Mouse (Mus musculus) urinary bladder, adult 18-20 months (tissue): ENCODE measurements around the gene Gm3159.
A peak's percentile ranks its signal among the peaks of the same experiment; 100 is the strongest.
"Not testable (repeated sequence)": the region's sequence is repeated elsewhere in the genome, so short reads cannot be mapped to it uniquely, and the experiment has no call there.

ENCODE experiments used
- DNase-seq, 2 experiments: peaks; one replicate each; pipeline ENCODE4 v3.0.0; 2022; ENCODE audit warnings: low spot score in 2 of 2, mixed read lengths in 2 of 2

The Gm3159 gene

GRCm38 (mm10) chr14:4397226-4397625 is at the start of gene Gm3159:
Gene Gm3159, plus strand, starts transcription at chr14:4397526.
- DNase-seq, result not testable (repeated sequence)

DNA sequence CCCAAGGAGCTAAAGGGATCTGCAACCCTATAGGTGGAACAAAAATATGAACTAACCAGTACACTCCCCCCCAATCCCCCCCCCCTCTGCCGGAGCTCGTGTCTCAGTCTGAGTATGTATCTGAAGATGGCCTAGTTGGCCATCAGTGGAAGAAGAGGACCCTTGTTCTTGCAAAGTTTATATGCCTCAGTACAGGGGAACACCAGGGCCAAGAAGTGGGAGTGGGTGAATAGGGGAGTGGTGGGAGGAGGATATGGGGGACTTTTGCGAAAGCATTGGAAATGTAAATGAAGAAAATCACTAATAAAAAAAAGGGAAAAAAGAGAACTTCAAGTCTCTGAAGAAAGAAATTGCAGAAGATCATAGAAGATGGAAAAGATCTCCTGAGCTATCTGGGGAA is 28.3 kb upstream of the Gm3159 start:
- DNase-seq, result not testable (repeated sequence)

GRCm38 (mm10) chr14:4369691-4370090 is 27.6 kb upstream of the Gm3159 start:
- not testable (repeated sequence) for DNase-seq

DNA sequence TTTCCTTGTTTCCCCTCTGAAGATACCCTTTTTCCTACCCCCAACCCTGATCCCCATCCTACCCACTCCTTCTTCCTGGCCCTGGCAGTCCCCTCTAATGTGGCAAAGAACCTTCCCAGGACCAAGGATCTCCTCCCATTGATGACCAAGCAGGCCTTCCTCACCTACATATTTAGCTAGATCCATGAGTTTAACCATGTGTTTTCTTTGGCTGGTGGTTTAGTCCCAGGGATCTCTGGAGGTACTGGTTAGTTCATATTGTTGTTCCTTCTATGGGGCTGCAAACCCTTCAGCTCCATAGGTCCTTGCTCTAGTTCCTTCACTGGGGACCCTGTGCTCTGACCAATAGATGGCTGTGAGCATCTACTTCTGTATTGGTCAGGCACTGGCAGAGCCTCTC is 19.5 kb upstream of the Gm3159 start:
- DNase-seq, result not testable (repeated sequence)

GRCm38 (mm10) chr14:4385606-4386005 is 11.7 kb upstream of the Gm3159 start:
- not testable (repeated sequence) for DNase-seq

GRCm38 (mm10) chr14:4392841-4393530 is 4.3 kb upstream of the Gm3159 start:
- not testable (repeated sequence) for DNase-seq

DNA sequence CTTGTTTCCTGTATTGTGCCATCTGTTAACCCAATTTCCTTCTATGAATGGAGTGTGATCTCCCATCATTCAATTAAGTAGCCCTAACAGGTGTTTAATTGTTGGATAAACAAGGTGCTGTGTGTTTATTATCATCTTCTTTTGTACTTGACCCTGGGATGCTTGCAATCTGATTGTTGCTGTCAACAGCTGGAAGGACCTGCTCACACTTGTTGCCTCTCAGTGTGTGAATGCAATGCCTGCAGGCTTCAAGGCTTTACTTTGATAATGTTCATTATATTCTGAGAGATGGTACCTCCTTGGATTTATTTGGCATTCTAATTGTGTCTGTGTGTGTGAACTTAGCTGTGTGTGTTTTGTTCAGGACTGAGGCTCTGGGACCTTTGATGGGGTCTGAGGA is 1.3 kb downstream of the Gm3159 start:
- DNase-seq, result not testable (repeated sequence)

- DNase-seq, result not testable (repeated sequence)
These were observed 2.9 kb downstream of the Gm3159 start for GRCm38 (mm10) chr14:4400115-4400789.

DNA sequence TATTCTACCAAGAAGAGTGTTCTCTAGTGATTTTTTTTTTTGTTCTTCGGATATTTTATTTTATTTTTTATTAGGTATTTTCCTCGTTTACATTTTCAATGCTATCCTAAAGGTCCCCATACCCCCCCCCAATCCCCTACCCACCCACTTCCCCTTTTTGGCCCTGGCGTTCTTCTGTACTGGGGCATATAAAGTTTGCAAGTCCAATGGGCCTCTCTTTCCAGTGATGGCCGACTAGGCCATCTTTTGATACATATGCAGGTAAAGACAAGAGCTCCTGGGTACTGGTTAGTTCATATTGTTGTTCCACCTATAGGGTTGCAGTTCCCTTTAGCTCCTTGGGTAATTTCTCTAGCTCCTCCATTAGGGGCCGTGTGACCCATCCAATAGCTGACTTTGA is 3.9 kb downstream of the Gm3159 start:
- not testable (repeated sequence) for DNase-seq

- not testable (repeated sequence) for DNase-seq
These were observed 6.5 kb downstream of the Gm3159 start for GRCm38 (mm10) chr14:4403840-4404239.

- DNase-seq, result not testable (repeated sequence)
These were observed 12.6 kb downstream of the Gm3159 start for GRCm38 (mm10) chr14:4409939-4410338.

- DNase-seq, result peak in 1 of 2 experiments; percentile 30
These were observed 17.9 kb downstream of the Gm3159 start, which contains the start of gene Gm3164 for GRCm38 (mm10) chr14:4414965-4415835. Gene Gm3164, plus strand, starts transcription at chr14:4415448.

- not testable (repeated sequence) for DNase-seq
These were observed 33.4 kb downstream of the Gm3159 start, which contains the start of gene Gm3173 for GRCm38 (mm10) chr14:4430692-4431091. Gene Gm3173, plus strand, starts transcription at chr14:4430992.
